Mouse (Mus musculus) forebrain, embryonic 11.5 days (tissue): Measurements from ENCODE around the gene Tfeb. TPM values are rescaled to one million over a fixed set of nuclear protein-coding genes. Genes with fewer than 3 reads are reported as not detected.

Experiments
- ATAC-seq: fragments of 200-750 bp; cut with Nextera tagmentation; replicated peaks from 2 replicates; pipeline ENCODE4 v1.8.0; 2017; ENCODE audit warnings: moderate TSS enrichment; ENCODE audit not compliant: low FRiP score
- DNase-seq: peaks from one replicate; pipeline ENCODE4 v3.0.0-alpha.2; 2017; ENCODE audit warnings: low spot score
- H3K27ac ChIP-seq: fragments of 300-500 bp; sonication (generic); 2 replicates; pipeline ENCODE4 v1.5.1; 2014; ENCODE audit warnings: low read depth, low read length
- H3K27me3 ChIP-seq: fragments of 300-500 bp; sonication (generic); 2 replicates; pipeline ENCODE4 v1.6.1; 2014; ENCODE audit warnings: mild to moderate bottlenecking, low read length, mixed read lengths; ENCODE audit not compliant: control insufficient read depth, insufficient read depth
- H3K36me3 ChIP-seq: fragments of 300-500 bp; sonication (generic); 2 replicates; pipeline ENCODE4 v1.6.1; 2014; ENCODE audit warnings: mild to moderate bottlenecking, low read length, moderate library complexity, mixed read lengths; ENCODE audit not compliant: control insufficient read depth, insufficient read depth
- H3K4me1 ChIP-seq: fragments of 300-500 bp; sonication (generic); replicated peaks from 2 replicates; pipeline ENCODE4 v1.6.1; 2014; ENCODE audit warnings: low read length, mixed read lengths; ENCODE audit not compliant: control insufficient read depth, insufficient read depth
- H3K4me2 ChIP-seq: fragments of 300-500 bp; sonication (generic); 2 replicates; pipeline ENCODE4 v1.6.1; 2014; ENCODE audit warnings: low read depth, mild to moderate bottlenecking, low read length, moderate library complexity, mixed read lengths; ENCODE audit not compliant: severe bottlenecking
- H3K4me3 ChIP-seq: fragments of 300-500 bp; sonication (generic); 2 replicates; pipeline ENCODE4 v1.5.1; 2014; ENCODE audit warnings: low read depth, low read length
- H3K9ac ChIP-seq: fragments of 300-500 bp; sonication (generic); 2 replicates; pipeline ENCODE4 v1.6.1; 2014; ENCODE audit warnings: low read length
- H3K9me3 ChIP-seq: fragments of 300-500 bp; sonication (generic); 2 replicates; pipeline ENCODE4 v1.6.1; 2016; ENCODE audit warnings: low read length, mixed read lengths; ENCODE audit not compliant: control insufficient read depth
- WGBS: fragments of 180-500 bp; shearing (Covaris S2); extraction: QIAGEN DNeasy Blood & Tissue Kit; methylation state at CpG from one replicate; pipeline ENCODE4 v1.1.7; 2014; 5-methylcytosine and 5-hydroxymethylcytosine counted together
- polyA plus RNA-seq: library from polyadenylated mRNA; unstranded; fragments of >200 nt; fragmentation: Nextera tagmentation; extraction: Ambion mirVana; gene quantifications from 2 replicates; pipeline ENCODE4 v1.2.1, GENCODE M21; 2014

Gene Tfeb
- polyA plus RNA-seq, result 1.9 and 3.3 TPM in 2 replicates

DNA sequence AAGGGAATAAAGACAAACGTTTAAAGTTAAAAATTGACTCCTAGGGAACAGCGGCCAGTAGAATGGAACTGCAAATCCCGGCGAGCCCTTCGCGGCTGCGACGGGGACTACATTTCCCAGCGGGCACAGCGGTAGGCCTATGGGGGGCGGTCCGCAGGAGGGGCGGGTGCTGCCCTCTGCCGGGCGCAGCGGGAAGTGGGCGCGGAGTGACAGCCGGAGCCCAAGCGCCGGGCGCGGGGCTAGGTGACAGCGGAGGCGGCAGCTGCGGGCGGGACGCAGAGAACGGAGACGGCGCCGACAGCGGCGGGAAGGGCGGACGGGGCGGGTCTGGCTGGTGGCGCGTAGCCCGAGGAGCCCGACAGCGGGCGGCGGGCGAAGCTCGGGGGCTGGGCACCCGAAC, at the start of gene Tfeb:
TSS of gene Tfeb (plus strand) at position 175 of the 400 bp plus-strand sequence.
- ATAC-seq (peak; percentile 73), DNase-seq (peak; percentile 98)
- Histone ChIP-seq H3K9ac (peak within 1 kb of the TSS; percentile 47), H3K27me3 (peaks cover 23% of the 10 kb centered on the region), H3K27ac (no peak within 1 kb of the TSS), H3K36me3 (no peaks in the 10 kb centered on the region), H3K9me3 (no peaks in the 10 kb centered on the region), H3K4me2 (peak within 1 kb of the TSS; percentile 84), H3K4me1 (peaks cover 11% of the 10 kb centered on the region; the same call in 1 of the 2 replicates), H3K4me3 (peak within 1 kb of the TSS; percentile 51)
- WGBS, result under 1% methylated on average over 44 of the region's 47 CpGs

GRCm38 (mm10) chr17:47687409-47688343, 49.2 kb upstream of the Tfeb start:
- Histone ChIP-seq H3K9ac (peak overlapping the region; percentile 87), H3K36me3 (no peaks in the 10 kb centered on the region; the same call in 1 of the 2 replicates), H3K4me2 (peak overlapping the region; percentile 96), H3K4me3 (peak overlapping the region; percentile 66), H3K4me1 (peaks cover 8% of the 10 kb centered on the region; the same call in 1 of the 2 replicates), H3K27me3 (no peaks in the 10 kb centered on the region; the same call in 1 of the 2 replicates), H3K27ac (peak overlapping the region; percentile 57; the same call in 1 of the 2 replicates), H3K9me3 (no peaks in the 10 kb centered on the region)
- peak; percentile 90 for ATAC-seq
- DNase-seq, result peak; percentile 95
- under 1% methylated on average over 70 of the region's 70 CpGs for WGBS

DNA sequence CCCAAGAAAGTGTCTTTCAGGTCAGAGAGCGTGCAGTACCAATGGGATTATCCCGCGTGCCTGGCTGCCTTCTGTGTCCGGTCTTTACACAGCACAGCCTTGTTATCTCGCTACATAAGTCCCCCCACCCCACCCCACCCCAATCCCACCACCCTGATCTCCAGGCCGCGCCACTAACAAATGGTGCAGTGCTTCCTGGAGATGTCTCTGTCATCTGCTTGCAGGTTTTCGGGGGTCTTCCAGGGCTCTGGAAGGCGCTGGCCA, 48.6 kb upstream of the Tfeb start, which contains the start of gene Tomm6:
TSS of gene Tomm6 (minus strand) at position 43 of the 264 bp plus-strand sequence.
- H3K4me1 ChIP-seq, result peaks cover 8% of the 10 kb centered on the region; the same call in 1 of the 2 replicates
- no peaks in the 10 kb centered on the region for H3K9me3 ChIP-seq
- peak within 1 kb of the TSS; percentile 96 for H3K4me2 ChIP-seq
- DNase-seq (no peak), ATAC-seq (no peak)
- no peaks in the 10 kb centered on the region; the same call in 1 of the 2 replicates for H3K36me3 ChIP-seq
- H3K4me3 ChIP-seq, result peak within 1 kb of the TSS; percentile 66
- no peaks in the 10 kb centered on the region; the same call in 1 of the 2 replicates for H3K27me3 ChIP-seq
- H3K27ac ChIP-seq, result peak within 1 kb of the TSS; percentile 57
- peak within 1 kb of the TSS; percentile 87 for H3K9ac ChIP-seq
- WGBS, result 0% methylated on average over 9 of the region's 9 CpGs

- no peaks in the 10 kb centered on the region; the same call in 1 of the 2 replicates for H3K27me3 ChIP-seq
- DNase-seq (peak; percentile 87), ATAC-seq (peak; percentile 66)
- H3K4me1 ChIP-seq, result peaks cover 8% of the 10 kb centered on the region; the same call in 1 of the 2 replicates
- no peaks in the 10 kb centered on the region; the same call in 1 of the 2 replicates for H3K36me3 ChIP-seq
- WGBS, result 1% methylated on average over 58 of the region's 58 CpGs
- peak within 1 kb of the TSS; percentile 66 for H3K4me3 ChIP-seq
- peak within 1 kb of the TSS; percentile 96 for H3K4me2 ChIP-seq
- no peaks in the 10 kb centered on the region for H3K9me3 ChIP-seq
- peak within 1 kb of the TSS; percentile 57 for H3K27ac ChIP-seq
- peak within 1 kb of the TSS; percentile 87 for H3K9ac ChIP-seq
Measured at GRCm38 (mm10) chr17:47688608-47689575, 47.9 kb upstream of the Tfeb start, which contains the start of gene Frs3. Frs3 (plus strand) TSS chr17:47689030.

DNA sequence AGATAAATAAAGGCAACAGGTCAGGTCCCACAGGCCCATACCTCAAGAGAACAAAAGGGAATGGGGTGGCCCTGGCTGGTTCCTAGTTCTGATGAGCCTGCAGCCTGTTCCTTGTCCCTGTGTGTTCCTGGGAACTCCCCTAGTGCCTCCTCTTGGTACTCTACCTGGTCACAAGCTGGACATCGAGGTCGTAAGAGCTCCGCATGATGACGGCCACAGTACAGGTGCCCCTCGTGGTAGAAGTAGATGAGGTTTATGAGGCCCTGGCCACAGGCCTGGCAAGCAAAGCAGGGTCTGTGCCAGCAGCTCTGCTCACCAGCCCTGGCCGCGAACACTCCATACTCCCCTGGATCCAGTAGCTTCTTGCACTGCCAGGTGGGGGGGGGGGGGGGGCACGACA, 46.9 kb upstream of the Tfeb start:
- DNase-seq, result no peak
- Histone ChIP-seq H3K9me3 (no peaks in the 10 kb centered on the region), H3K4me3 (peak overlapping the region; percentile 66; the same call in 1 of the 2 replicates), H3K27me3 (no peaks in the 10 kb centered on the region; the same call in 1 of the 2 replicates), H3K4me2 (peak overlapping the region; percentile 96; the same call in 1 of the 2 replicates), H3K27ac (no peak overlapping the region), H3K36me3 (no peaks in the 10 kb centered on the region), H3K9ac (no peak overlapping the region; the same call in 1 of the 2 replicates), H3K4me1 (peaks cover 11% of the 10 kb centered on the region; the same call in 1 of the 2 replicates)
- WGBS, result 81% methylated on average over 7 of the region's 8 CpGs
- no peak for ATAC-seq

- H3K4me1 ChIP-seq, result peaks cover 13% of the 10 kb centered on the region; the same call in 1 of the 2 replicates
- no peaks in the 10 kb centered on the region; the same call in 1 of the 2 replicates for H3K27me3 ChIP-seq
- ATAC-seq (no peak), DNase-seq (no peak)
- no peak overlapping the region for H3K9ac ChIP-seq
- H3K9me3 ChIP-seq, result no peaks in the 10 kb centered on the region
- H3K4me3 ChIP-seq, result no peak overlapping the region
- H3K27ac ChIP-seq, result no peak overlapping the region
- H3K4me2 ChIP-seq, result no peak overlapping the region
- WGBS, result 91% methylated on average over 3 of the region's 3 CpGs
- no peaks in the 10 kb centered on the region for H3K36me3 ChIP-seq
Measured at GRCm38 (mm10) chr17:47691650-47692049, 45.2 kb upstream of the Tfeb start.

DNA sequence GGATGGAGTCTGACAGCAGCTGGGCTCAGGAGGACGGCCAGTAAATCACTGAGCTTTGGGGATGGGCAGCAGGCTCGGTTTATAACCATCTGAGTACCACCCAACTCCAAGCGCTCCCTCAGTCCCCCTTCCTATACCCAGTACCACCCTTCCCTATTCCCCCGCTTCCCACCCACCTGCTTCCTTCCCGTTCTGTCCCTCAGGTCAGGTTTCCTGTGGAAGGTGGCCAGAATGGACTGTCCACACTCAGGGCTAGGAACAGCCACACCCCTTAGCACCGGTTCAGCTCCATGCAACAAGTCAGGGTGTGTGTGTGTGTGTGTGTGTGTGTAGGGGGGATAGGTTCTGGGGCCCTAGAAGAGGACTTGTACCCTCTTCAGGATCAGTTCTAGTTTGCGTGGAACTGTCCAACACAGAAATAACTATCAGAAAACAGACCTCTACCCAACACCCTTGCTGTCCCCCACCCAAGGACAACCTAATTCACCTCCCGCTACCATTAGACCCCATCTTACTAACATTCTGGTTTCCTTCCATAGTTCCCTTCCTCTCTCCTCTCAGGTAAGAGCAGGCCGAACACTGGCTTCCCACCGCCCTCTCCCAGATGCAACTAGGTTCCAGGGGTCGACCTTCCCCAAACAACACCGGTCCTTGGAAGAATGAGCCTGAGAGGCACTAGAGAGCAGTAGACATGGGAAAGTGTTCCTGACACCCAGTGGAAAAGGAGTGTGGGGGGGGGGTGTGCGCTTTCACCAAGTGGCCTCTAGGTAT, 43.0 kb upstream of the Tfeb start:
- ATAC-seq, result no peak
- H3K9me3 ChIP-seq, result no peaks in the 10 kb centered on the region

More for the DNA sequence above, 43.0 kb upstream of the Tfeb start:
- peak overlapping the region; percentile 53 for H3K9ac ChIP-seq
- no peaks in the 10 kb centered on the region for H3K36me3 ChIP-seq
- peak overlapping the region; percentile 66 for H3K4me3 ChIP-seq
- 31% methylated on average over 13 of the region's 13 CpGs for whole genome bisulfite sequencing
- no peak overlapping the region for H3K27ac ChIP-seq
- H3K4me2 ChIP-seq, result peak overlapping the region; percentile 79
- peaks cover 6% of the 10 kb centered on the region; the same call in 1 of the 2 replicates for H3K4me1 ChIP-seq
- DNase-seq, result no peak
- H3K27me3 ChIP-seq, result no peaks in the 10 kb centered on the region; the same call in 1 of the 2 replicates
